Mouse (Mus musculus): ENCODE results near the gene AU022252.

DNA sequence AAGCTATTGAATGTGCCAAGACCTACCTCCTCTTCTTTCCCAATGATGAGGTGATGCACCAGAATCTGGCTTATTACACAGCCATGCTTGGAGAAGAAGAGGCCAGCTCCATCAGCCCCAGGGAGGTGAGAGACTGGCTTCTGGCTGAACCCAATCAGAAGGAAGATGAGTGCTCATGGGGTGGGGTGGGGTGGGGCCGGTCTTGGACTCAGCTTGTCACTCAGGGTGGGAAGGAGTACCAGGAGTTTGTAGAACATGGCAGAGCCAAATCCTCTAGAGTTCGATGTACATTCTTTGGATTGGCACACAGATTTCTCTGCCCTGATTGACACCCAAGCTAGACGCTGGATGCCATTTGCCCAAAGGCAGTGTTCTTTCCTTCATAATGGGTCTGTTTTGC is 6.1 kb upstream of the AU022252 start:
- TF ChIP-seq CTCF (IDR thresholded peaks at IDR 0.05; ENCODE audit: low read depth) (no peak), EP300 (optimal IDR thresholded peaks at IDR 0.05) (no peak)
